ENCODE assay signal across 9 mouse cellular contexts in the genomic region with DNA sequence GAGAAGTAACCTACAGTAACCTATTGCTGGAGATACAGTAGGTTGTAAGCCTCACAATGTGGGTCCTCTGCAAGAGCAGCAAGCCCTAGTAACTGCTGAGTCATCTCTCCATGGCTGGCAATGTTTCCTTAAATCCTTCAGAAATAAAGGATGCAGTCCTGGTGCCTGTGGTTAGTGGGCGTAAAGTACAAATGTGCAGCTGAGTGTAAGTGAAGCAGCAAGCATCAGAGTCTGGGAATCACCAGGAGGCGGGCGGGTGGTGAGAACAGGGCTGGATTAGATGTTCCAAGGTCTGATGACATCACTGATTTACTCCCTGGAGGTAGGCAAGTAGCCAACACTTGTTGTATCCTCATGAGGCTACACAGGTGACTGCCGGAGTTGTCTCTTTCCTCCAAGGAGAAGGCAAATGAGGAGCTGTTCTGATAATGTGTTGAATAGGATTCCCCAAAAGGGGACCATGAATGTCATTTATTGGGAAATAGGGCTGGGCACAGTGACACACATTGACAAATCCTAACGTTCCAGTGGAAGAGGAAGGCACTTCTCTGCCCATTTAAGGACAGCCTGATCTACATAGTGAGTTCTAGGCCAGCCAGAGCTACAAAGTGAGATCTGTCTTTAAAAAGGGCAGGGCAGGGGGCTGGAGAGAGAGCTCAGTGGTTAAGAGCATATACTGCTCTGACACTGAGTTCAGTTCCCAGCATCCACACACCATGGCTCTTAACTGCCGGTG. TPM values are rescaled to one million over a fixed set of nuclear protein-coding genes. Genes with fewer than 3 reads are reported as not detected.
DNase-seq lines count a peak whose midpoint lies in the region; ATAC-seq and TF ChIP-seq lines count a peak whose summit lies in the region.
"Had no signal": no experiment of that assay in that cellular context is flagged by ENCODE, and none has a peak within 500 bp of the region (broad histone marks: within the 10 kb centered on the region; RNA-seq: fewer than 3 reads in every experiment).

No protein-coding gene starts in this region.

- H3K36me3 ChIP-seq in kidney, embryonic 16.5 days (ENCODE audit: insufficient read depth, low read length) = no peaks in the 10 kb centered on the region
- no peaks in the 10 kb centered on the region for H3K36me3 ChIP-seq in midbrain, embryonic 10.5 days
- H3K36me3 ChIP-seq: neural tube, embryonic 13.5 days had no signal

- intact Hi-C loops in left cerebral cortex, adult 2 months (cut with DNase I) = loop anchor here (1.0 to 5.0 kb wide), 4 partner anchors 29 to 106 kb away; no protein-coding TSS in a partner anchor

- H3K4me1 ChIP-seq in kidney, embryonic 16.5 days (ENCODE audit: insufficient read depth, low read length) = no peaks in the 10 kb centered on the region
- H3K4me1 ChIP-seq in midbrain, embryonic 10.5 days = peaks cover 7% of the 10 kb centered on the region; the same call in 1 of the 2 replicates

- no peak overlapping the region for H3K4me3 ChIP-seq in kidney, embryonic 16.5 days (ENCODE audit: low read length)
- H3K4me3 ChIP-seq in left cerebral cortex, adult 2 months = no peak overlapping the region
- no peak overlapping the region for H3K4me3 ChIP-seq in midbrain, embryonic 10.5 days
- H3K4me3 ChIP-seq: neural tube, embryonic 13.5 days had no signal

- peak; percentile 56 for DNase-seq in kidney, adult 11 months
- DNase-seq in ZHBTc4 (ENCODE audit: low read depth, low spot score) = peak; percentile 39
- DNase-seq in frontal cortex, adult 2 months (ENCODE audit: extremely low spot score in 1 of 2, low spot score in 1 of 2) = peak; percentile 83 to 90
- peak; percentile 53 to 62 for DNase-seq in left cerebral cortex, adult 2 months (ENCODE audit: extremely low spot score in 1 of 2, low spot score in 2 of 2)
- no peak for DNase-seq in spleen, postnatal 4 days (ENCODE audit: low spot score in 2 of 2)
- no peak for DNase-seq in embryo, embryonic 10.5 days (ENCODE audit: low spot score)
- DNase-seq in midbrain, embryonic 10.5 days (ENCODE audit: low spot score) = no peak

- 76% methylated on average over 6 of the region's 6 CpGs for WGBS in kidney, embryonic 16.5 days
- WGBS in midbrain, embryonic 10.5 days = 88% methylated on average over 6 of the region's 6 CpGs

- ATAC-seq in kidney, embryonic 16.5 days (ENCODE audit: low FRiP score, low TSS enrichment) = no peak

- H3K9ac ChIP-seq in kidney, embryonic 16.5 days (replicated peaks; ENCODE audit: low read length) = no peak overlapping the region
- H3K9ac ChIP-seq: neural tube, embryonic 13.5 days had no signal

- H3K9me3 ChIP-seq in kidney, embryonic 16.5 days (ENCODE audit: low read length) = no peaks in the 10 kb centered on the region
- H3K9me3 ChIP-seq in midbrain, embryonic 10.5 days (replicated peaks) = no peaks in the 10 kb centered on the region
- H3K9me3 ChIP-seq: neural tube, embryonic 13.5 days had no signal

- H3K27ac ChIP-seq in kidney, embryonic 16.5 days (ENCODE audit: low read length) = no peak overlapping the region
- H3K27ac ChIP-seq in left cerebral cortex, adult 2 months = no peak overlapping the region
- H3K27ac ChIP-seq in midbrain, embryonic 10.5 days (replicated peaks) = no peak overlapping the region
- H3K27ac ChIP-seq: neural tube, embryonic 13.5 days had no signal

- peak; percentile 14 for TF ChIP-seq CTCF in left cerebral cortex, adult 2 months (IDR thresholded peaks at IDR 0.05)

- no peaks in the 10 kb centered on the region for H3K27me3 ChIP-seq in kidney, embryonic 16.5 days (ENCODE audit: insufficient read depth, low read length)
- no peaks in the 10 kb centered on the region for H3K27me3 ChIP-seq in midbrain, embryonic 10.5 days (ENCODE audit: low read depth, poor library complexity, severe bottlenecking)
- H3K27me3 ChIP-seq: neural tube, embryonic 13.5 days had no signal

- H3K4me2 ChIP-seq in kidney, embryonic 16.5 days (replicated peaks; ENCODE audit: low read depth, low read length) = no peak overlapping the region
- H3K4me2 ChIP-seq: neural tube, embryonic 13.5 days had no signal

RNA-seq across cellular contexts. Expression of a gene that starts 27.7 kb away (rescaled TPM):
- 24.5 and 25.9 TPM in 2 replicates for polyA plus RNA-seq in kidney, embryonic 16.5 days (2015; fragmentation: Nextera tagmentation; extraction: Ambion mirVana)
- 61.2 and 65.0 TPM in 2 replicates for polyA plus RNA-seq in frontal cortex, adult 2 months (2012; rRNA removed)
- total RNA-seq in left cerebral cortex, adult 2 months (2021) = 10 to 100 TPM; 89.8 to 98.9 TPM
- 45.2 and 70.8 TPM in 2 replicates for polyA plus RNA-seq in midbrain, embryonic 10.5 days (2016; fragmentation: Nextera tagmentation; extraction: Ambion mirVana)

RNA-seq across cellular contexts. Expression of a gene that starts 60.0 kb away (rescaled TPM):
- polyA plus RNA-seq in kidney, embryonic 16.5 days (2015; fragmentation: Nextera tagmentation; extraction: Ambion mirVana) = 11.7 and 15.8 TPM in 2 replicates
- 6.3 and 8.0 TPM in 2 replicates for polyA plus RNA-seq in frontal cortex, adult 2 months (2012; rRNA removed)
- 1 to 10 TPM; 7.8 to 8.0 TPM for total RNA-seq in left cerebral cortex, adult 2 months (2021)
- 6.4 and 7.2 TPM in 2 replicates for polyA plus RNA-seq in midbrain, embryonic 10.5 days (2016; fragmentation: Nextera tagmentation; extraction: Ambion mirVana)

Comparison
In these comparisons a context has a peak if more than half of its experiments do, and no peak if none do; other contexts are left out.
1. DNase-seq: peak in kidney, adult 11 months (single experiment), ZHBTc4 (single experiment), frontal cortex, adult 2 months (2 of 2) and left cerebral cortex, adult 2 months (2 of 2); none in spleen, postnatal 4 days (0 of 2), embryo, embryonic 10.5 days (single experiment) and midbrain, embryonic 10.5 days (single experiment).